Mouse (Mus musculus) urinary bladder, postnatal 10 days (tissue): ENCODE measurements around the gene Slc24a3.

ENCODE experiments used
- DNase-seq: peaks from one replicate; pipeline ENCODE4 v3.0.0; 2022; ENCODE audit warnings: low spot score

The Slc24a3 gene

GRCm38 (mm10) chr2:145363604-145364003 is 196.1 kb downstream of the Slc24a3 start:
- DNase-seq = no peak

GRCm38 (mm10) chr2:145368701-145369100 is 201.1 kb downstream of the Slc24a3 start:
- no peak for DNase-seq

GRCm38 (mm10) chr2:145370795-145371194 is 203.2 kb downstream of the Slc24a3 start:
- no peak for DNase-seq

- DNase-seq = no peak
Observed at GRCm38 (mm10) chr2:145373803-145374202, 206.2 kb downstream of the Slc24a3 start.

GRCm38 (mm10) chr2:145382908-145383770 is 215.6 kb downstream of the Slc24a3 start:
- DNase-seq = no peak

GRCm38 (mm10) chr2:145384221-145384620 is 216.7 kb downstream of the Slc24a3 start:
- no peak for DNase-seq

GRCm38 (mm10) chr2:145385220-145385619 is 217.7 kb downstream of the Slc24a3 start:
- DNase-seq = no peak

- DNase-seq = no peak
Observed at GRCm38 (mm10) chr2:145385773-145386172, 218.2 kb downstream of the Slc24a3 start.

GRCm38 (mm10) chr2:145395804-145396203 is 228.2 kb downstream of the Slc24a3 start:
- no peak for DNase-seq

GRCm38 (mm10) chr2:145396579-145396978 is 229.0 kb downstream of the Slc24a3 start:
- no peak for DNase-seq

- DNase-seq = no peak
Observed at GRCm38 (mm10) chr2:145397456-145398206, 230.1 kb downstream of the Slc24a3 start.

- no peak for DNase-seq
Observed at GRCm38 (mm10) chr2:145401240-145401805, 233.8 kb downstream of the Slc24a3 start.

GRCm38 (mm10) chr2:145401996-145402395 is 234.4 kb downstream of the Slc24a3 start:
- DNase-seq = no peak

GRCm38 (mm10) chr2:145404818-145405531 is 237.4 kb downstream of the Slc24a3 start:
- no peak for DNase-seq

GRCm38 (mm10) chr2:145405746-145406145 is 238.2 kb downstream of the Slc24a3 start:
- no peak for DNase-seq

GRCm38 (mm10) chr2:145417738-145418137 is 250.2 kb downstream of the Slc24a3 start:
- DNase-seq = no peak

- no peak for DNase-seq
Observed at GRCm38 (mm10) chr2:145419078-145419477, 251.5 kb downstream of the Slc24a3 start.

GRCm38 (mm10) chr2:145420967-145421888 is 253.7 kb downstream of the Slc24a3 start:
- DNase-seq = no peak

GRCm38 (mm10) chr2:145421889-145422212 is 254.3 kb downstream of the Slc24a3 start:
- no peak for DNase-seq

- DNase-seq = no peak
Observed at GRCm38 (mm10) chr2:145429982-145430381, 262.4 kb downstream of the Slc24a3 start.

- DNase-seq = no peak
Observed at GRCm38 (mm10) chr2:145434068-145434467, 266.5 kb downstream of the Slc24a3 start.
